In genomic region chrX:58030835-58031670, GRCm38 (mm10) we compare ENCODE assay signal across 10 mouse cellular contexts. TPM values are rescaled to one million over a fixed set of nuclear protein-coding genes. Genes with fewer than 3 reads are reported as not detected.
DNase-seq lines count a peak whose midpoint lies in the region; ATAC-seq lines count a peak whose summit lies in the region.
"Had no signal": no experiment of that assay in that cellular context is flagged by ENCODE, and none has a peak within 500 bp of the region (broad histone marks: within the 10 kb centered on the region; RNA-seq: fewer than 3 reads in every experiment).

No protein-coding gene starts in this region.

- peaks cover 89% of the 10 kb centered on the region for H3K27me3 ChIP-seq in kidney, embryonic 15.5 days
- peaks cover 4% of the 10 kb centered on the region; the same call in 1 of the 2 replicates for H3K27me3 ChIP-seq in forebrain, embryonic 16.5 days (replicated peaks; ENCODE audit: control insufficient read depth, insufficient read depth, low read length)
- H3K27me3 ChIP-seq in midbrain, embryonic 11.5 days (ENCODE audit: control insufficient read depth, insufficient read depth, low read length): peaks cover 3% of the 10 kb centered on the region; the same call in 1 of the 2 replicates

- WGBS in kidney, embryonic 15.5 days: 27% methylated on average over 56 of the region's 56 CpGs
- 20% methylated on average over 56 of the region's 56 CpGs for WGBS in forebrain, embryonic 16.5 days
- WGBS in midbrain, embryonic 11.5 days: 18% methylated on average over 54 of the region's 56 CpGs

- ATAC-seq in kidney, embryonic 15.5 days (replicated peaks; ENCODE audit: low FRiP score): peak; percentile 33; the same call in 1 of the 2 replicates
- peak; percentile 44 for ATAC-seq in forebrain, embryonic 16.5 days
- peak; percentile 45 for ATAC-seq in midbrain, embryonic 11.5 days (ENCODE audit: low FRiP score)
- ATAC-seq: Patski had no signal

- H3K9ac ChIP-seq in kidney, embryonic 15.5 days: no peak overlapping the region
- H3K9ac ChIP-seq in forebrain, embryonic 16.5 days (replicated peaks; ENCODE audit: low read depth, low read length): peak overlapping the region; percentile 52
- H3K9ac ChIP-seq in midbrain, embryonic 11.5 days (ENCODE audit: low read length): peak overlapping the region; percentile 73

- H3K36me3 ChIP-seq in kidney, embryonic 15.5 days: no peaks in the 10 kb centered on the region
- no peaks in the 10 kb centered on the region for H3K36me3 ChIP-seq in forebrain, embryonic 16.5 days (ENCODE audit: control insufficient read depth, insufficient read depth)
- H3K36me3 ChIP-seq in midbrain, embryonic 11.5 days (ENCODE audit: control insufficient read depth, insufficient read depth, low read length): no peaks in the 10 kb centered on the region

- no peak for DNase-seq in kidney, postnatal 10 days
- peak; percentile 58 for DNase-seq in cerebellum, adult 11-12 months
- DNase-seq in midbrain, embryonic 11.5 days (ENCODE audit: low spot score, missing footprints): peak; percentile 92
- DNase-seq in B cell, adult 2 months: no peak
- no peak for DNase-seq in urinary bladder, postnatal 10 days (ENCODE audit: low spot score)
- no peak for DNase-seq in heart, adult 8-10 months (ENCODE audit: low spot score)

- peak overlapping the region; percentile 66 for H3K4me2 ChIP-seq in kidney, embryonic 15.5 days
- H3K4me2 ChIP-seq in forebrain, embryonic 16.5 days (ENCODE audit: low read length): peak overlapping the region; percentile 61
- H3K4me2 ChIP-seq in midbrain, embryonic 11.5 days: peak overlapping the region; percentile 56

- H3K9me3 ChIP-seq in kidney, embryonic 15.5 days (replicated peaks): no peaks in the 10 kb centered on the region
- no peaks in the 10 kb centered on the region for H3K9me3 ChIP-seq in forebrain, embryonic 16.5 days (ENCODE audit: control insufficient read depth, low read length)
- H3K9me3 ChIP-seq in midbrain, embryonic 11.5 days (ENCODE audit: control insufficient read depth, low read length): no peaks in the 10 kb centered on the region

- no peak overlapping the region for H3K27ac ChIP-seq in kidney, embryonic 15.5 days
- peak overlapping the region; percentile 65 for H3K27ac ChIP-seq in forebrain, embryonic 16.5 days (ENCODE audit: low read length)
- H3K27ac ChIP-seq in midbrain, embryonic 11.5 days (ENCODE audit: low read depth, low read length): peak overlapping the region; percentile 74

- H3K4me3 ChIP-seq in kidney, embryonic 15.5 days (replicated peaks): peak overlapping the region; percentile 45
- H3K4me3 ChIP-seq in forebrain, embryonic 16.5 days (replicated peaks; ENCODE audit: low read length): peak overlapping the region; percentile 45
- H3K4me3 ChIP-seq in midbrain, embryonic 11.5 days (ENCODE audit: low read depth, low read length): peak overlapping the region; percentile 52

- H3K4me1 ChIP-seq in kidney, embryonic 15.5 days: peaks cover 19% of the 10 kb centered on the region
- H3K4me1 ChIP-seq in forebrain, embryonic 16.5 days (replicated peaks; ENCODE audit: control insufficient read depth, insufficient read depth, low read length): no peaks in the 10 kb centered on the region
- no peaks in the 10 kb centered on the region for H3K4me1 ChIP-seq in midbrain, embryonic 11.5 days (ENCODE audit: control insufficient read depth, insufficient read depth, low read length)

RNA-seq across cellular contexts. Expression of gene Zic3, which starts 8.6 kb away (rescaled TPM):
- polyA plus RNA-seq in kidney, embryonic 15.5 days (2015; fragmentation: Nextera tagmentation; extraction: Ambion mirVana): 0.06 TPM in 1 of 2 replicates, not detected in the other
- 10.9 and 13.8 TPM in 2 replicates for polyA plus RNA-seq in forebrain, embryonic 16.5 days (2015; fragmentation: Nextera tagmentation; extraction: Ambion mirVana)
- polyA plus RNA-seq in midbrain, embryonic 11.5 days (2014; fragmentation: Nextera tagmentation; extraction: Ambion mirVana): 28.7 and 29.8 TPM in 2 replicates
- total RNA-seq in heart, adult 8-10 months (2022): not detected
- polyA plus RNA-seq: large intestine, adult 2 months; Patski had no signal

Comparison
In these comparisons a context has a peak if more than half of its experiments do, and no peak if none do; other contexts are left out.
1. DNase-seq: peak in cerebellum, adult 11-12 months (single experiment) and midbrain, embryonic 11.5 days (single experiment); none in kidney, postnatal 10 days (single experiment), B cell, adult 2 months (0 of 2), urinary bladder, postnatal 10 days (single experiment) and heart, adult 8-10 months (single experiment).
2. RNA of gene Zic3, which starts 8.6 kb away (polyA plus RNA-seq): 28.7 to 29.8 TPM in midbrain, embryonic 11.5 days and 10.9 to 13.8 TPM in forebrain, embryonic 16.5 days; 0.06 TPM in kidney, embryonic 15.5 days; every median in the first group is over 10 times any median in the second.
3. Peak in every context shown above with its lines, with median percentiles within 50 percentile points of each other: ATAC-seq, H3K4me2 ChIP-seq and H3K4me3 ChIP-seq.